Mouse (Mus musculus) limb, embryonic 15.5 days (tissue): ENCODE measurements around the gene Tmem190. TPM values are rescaled to one million over a fixed set of nuclear protein-coding genes. Genes with fewer than 3 reads are reported as not detected.
A peak's percentile ranks its signal among the peaks of the same experiment; 100 is the strongest.

Source experiments
- ATAC-seq: fragments of 200-750 bp; cut with Nextera tagmentation; 2 replicates; pipeline ENCODE4 v1.8.0; 2017; ENCODE audit warnings: low read depth, moderate TSS enrichment; ENCODE audit not compliant: insufficient number of reproducible peaks, low FRiP score, low TSS enrichment
- H3K27ac ChIP-seq: fragments of 300-500 bp; sonication (generic); 2 replicates; pipeline ENCODE4 v1.5.1; 2015; ENCODE audit warnings: moderate library complexity, mild to moderate bottlenecking, inconsistent platforms
- H3K27me3 ChIP-seq: fragments of 300-500 bp; sonication (generic); 2 replicates; pipeline ENCODE4 v1.6.1; 2015; ENCODE audit warnings: inconsistent platforms
- H3K36me3 ChIP-seq: fragments of 300-500 bp; sonication (generic); 2 replicates; pipeline ENCODE4 v1.6.1; 2015; ENCODE audit warnings: inconsistent platforms
- H3K4me1 ChIP-seq: fragments of 300-500 bp; sonication (generic); 2 replicates; pipeline ENCODE4 v1.6.1; 2015; ENCODE audit warnings: inconsistent platforms
- H3K4me2 ChIP-seq: fragments of 300-500 bp; sonication (generic); 2 replicates; pipeline ENCODE4 v1.6.1; 2015; ENCODE audit warnings: mild to moderate bottlenecking, inconsistent platforms
- H3K4me3 ChIP-seq: fragments of 300-500 bp; sonication (generic); 2 replicates; pipeline ENCODE4 v1.5.1; 2015; ENCODE audit warnings: mild to moderate bottlenecking, inconsistent platforms
- H3K9ac ChIP-seq: fragments of 300-500 bp; sonication (generic); 2 replicates; pipeline ENCODE4 v1.6.1; 2015; ENCODE audit warnings: inconsistent platforms
- H3K9me3 ChIP-seq: fragments of 300-500 bp; sonication (generic); 2 replicates; pipeline ENCODE4 v1.6.1; 2016; ENCODE audit warnings: inconsistent platforms
- WGBS: fragments of 180-500 bp; shearing (Covaris S2); methylation state at CpG from one replicate; pipeline ENCODE4 v1.1.7; 2015; 5-methylcytosine and 5-hydroxymethylcytosine counted together
- polyA plus RNA-seq: library from polyadenylated mRNA; unstranded; fragments of >200 nt; fragmentation: Nextera tagmentation; extraction: Ambion mirVana; gene quantifications from 2 replicates; pipeline ENCODE4 v1.2.1, GENCODE M21; 2015

Tmem190 gene
- polyA plus RNA-seq, result 0.38 and 0.68 TPM in 2 replicates

- H3K27me3 ChIP-seq, result peaks cover 32% of the 10 kb centered on the region
- no peak within 1 kb of the TSS for H3K4me3 ChIP-seq
- WGBS, result 70% methylated on average over 2 of the region's 2 CpGs
- H3K9ac ChIP-seq, result no peak within 1 kb of the TSS
- H3K4me1 ChIP-seq, result peaks cover 11% of the 10 kb centered on the region; the same call in 1 of the 2 replicates
- no peak for ATAC-seq
- H3K36me3 ChIP-seq, result peaks cover 6% of the 10 kb centered on the region; the same call in 1 of the 2 replicates
- no peaks in the 10 kb centered on the region for H3K9me3 ChIP-seq
- H3K27ac ChIP-seq, result no peak within 1 kb of the TSS
- no peak within 1 kb of the TSS for H3K4me2 ChIP-seq
These were observed at the start of gene Tmem190, which contains the start of gene Il11 for GRCm38 (mm10) chr7:4782759-4783158. Tmem190 (plus strand) TSS chr7:4782937. Il11 (minus strand) TSS chr7:4782859.

- no peak overlapping the region for H3K4me3 ChIP-seq
- H3K27ac ChIP-seq, result no peak overlapping the region
- no peak overlapping the region for H3K4me2 ChIP-seq
- H3K4me1 ChIP-seq, result no peaks in the 10 kb centered on the region
- WGBS, result 68% methylated on average over 6 of the region's 6 CpGs
- no peaks in the 10 kb centered on the region for H3K36me3 ChIP-seq
- ATAC-seq, result no peak
- no peaks in the 10 kb centered on the region for H3K9me3 ChIP-seq
- no peak overlapping the region for H3K9ac ChIP-seq
- no peaks in the 10 kb centered on the region for H3K27me3 ChIP-seq
These were observed 49.8 kb upstream of the Tmem190 start for GRCm38 (mm10) chr7:4732968-4733392.

GRCm38 (mm10) chr7:4739041-4739543 is 43.6 kb upstream of the Tmem190 start:
- H3K9ac ChIP-seq, result no peak overlapping the region
- WGBS, result 51% methylated on average over 10 of the region's 10 CpGs

GRCm38 (mm10) chr7:4739544-4740275 is 43.0 kb upstream of the Tmem190 start, which contains the start of gene Kmt5c:
Kmt5c (plus strand) TSS chr7:4740115.
- Histone ChIP-seq H3K4me3 (peak within 1 kb of the TSS; percentile 76), H3K27me3 (no peaks in the 10 kb centered on the region), H3K9ac (peak within 1 kb of the TSS; percentile 88), H3K4me2 (peak within 1 kb of the TSS; percentile 76), H3K27ac (peak within 1 kb of the TSS; percentile 93), H3K36me3 (peaks cover 25% of the 10 kb centered on the region), H3K9me3 (no peaks in the 10 kb centered on the region), H3K4me1 (peaks cover 28% of the 10 kb centered on the region)
- WGBS, result under 1% methylated on average over 40 of the region's 44 CpGs
- peak; percentile 99 for ATAC-seq

More at GRCm38 (mm10) chr7:4739041-4739543, 43.6 kb upstream of the Tmem190 start:
- Histone ChIP-seq H3K9me3 (no peaks in the 10 kb centered on the region), H3K4me3 (peak overlapping the region; percentile 40), H3K4me2 (peak overlapping the region; percentile 55), H3K27ac (peak overlapping the region; percentile 87), H3K36me3 (peaks cover 20% of the 10 kb centered on the region), H3K4me1 (peaks cover 28% of the 10 kb centered on the region), H3K27me3 (no peaks in the 10 kb centered on the region)
- ATAC-seq, result no peak

GRCm38 (mm10) chr7:4740309-4740727 is 42.4 kb upstream of the Tmem190 start:
- no peak; the same call in 1 of the 2 replicates for ATAC-seq
- WGBS, result under 1% methylated on average over 14 of the region's 14 CpGs
- Histone ChIP-seq H3K36me3 (peaks cover 25% of the 10 kb centered on the region), H3K9ac (peak overlapping the region; percentile 88), H3K4me2 (peak overlapping the region; percentile 76), H3K9me3 (no peaks in the 10 kb centered on the region), H3K27ac (peak overlapping the region; percentile 93), H3K4me1 (peaks cover 28% of the 10 kb centered on the region), H3K27me3 (no peaks in the 10 kb centered on the region), H3K4me3 (peak overlapping the region; percentile 76)

- Histone ChIP-seq H3K36me3 (peaks cover 33% of the 10 kb centered on the region), H3K9me3 (no peaks in the 10 kb centered on the region), H3K27ac (peak overlapping the region; percentile 93), H3K4me1 (peaks cover 28% of the 10 kb centered on the region), H3K9ac (peak overlapping the region; percentile 88), H3K27me3 (no peaks in the 10 kb centered on the region), H3K4me3 (peak overlapping the region; percentile 76), H3K4me2 (peak overlapping the region; percentile 76)
- 8% methylated on average over 4 of the region's 4 CpGs for WGBS
- no peak for ATAC-seq
These were observed 41.6 kb upstream of the Tmem190 start for GRCm38 (mm10) chr7:4741151-4741550.

GRCm38 (mm10) chr7:4741672-4742481 is 40.9 kb upstream of the Tmem190 start:
- Histone ChIP-seq H3K4me2 (peak overlapping the region; percentile 76; the same call in 1 of the 2 replicates), H3K4me1 (peaks cover 28% of the 10 kb centered on the region), H3K27ac (no peak overlapping the region; the same call in 1 of the 2 replicates), H3K36me3 (peaks cover 41% of the 10 kb centered on the region), H3K4me3 (peak overlapping the region; percentile 76; the same call in 1 of the 2 replicates), H3K9ac (peak overlapping the region; percentile 88; the same call in 1 of the 2 replicates), H3K27me3 (no peaks in the 10 kb centered on the region), H3K9me3 (no peaks in the 10 kb centered on the region)
- ATAC-seq, result no peak
- 80% methylated on average over 21 of the region's 21 CpGs for WGBS

GRCm38 (mm10) chr7:4742482-4742819 is 40.3 kb upstream of the Tmem190 start:
- WGBS, result 87% methylated on average over 6 of the region's 6 CpGs

GRCm38 (mm10) chr7:4743354-4743753 is 39.4 kb upstream of the Tmem190 start:
- Histone ChIP-seq H3K9ac (no peak overlapping the region), H3K4me1 (peaks cover 28% of the 10 kb centered on the region), H3K4me3 (no peak overlapping the region), H3K4me2 (no peak overlapping the region), H3K36me3 (peaks cover 42% of the 10 kb centered on the region), H3K27me3 (no peaks in the 10 kb centered on the region), H3K9me3 (no peaks in the 10 kb centered on the region), H3K27ac (no peak overlapping the region)
- ATAC-seq, result no peak
- 71% methylated on average over 2 of the region's 2 CpGs for WGBS

More at GRCm38 (mm10) chr7:4742482-4742819, 40.3 kb upstream of the Tmem190 start:
- H3K9me3 ChIP-seq, result no peaks in the 10 kb centered on the region
- ATAC-seq, result no peak
- H3K4me2 ChIP-seq, result no peak overlapping the region
- no peaks in the 10 kb centered on the region for H3K27me3 ChIP-seq
- H3K36me3 ChIP-seq, result peaks cover 42% of the 10 kb centered on the region
- peaks cover 28% of the 10 kb centered on the region for H3K4me1 ChIP-seq
- no peak overlapping the region for H3K4me3 ChIP-seq
- H3K27ac ChIP-seq, result no peak overlapping the region
- H3K9ac ChIP-seq, result no peak overlapping the region

- no peak overlapping the region for H3K4me2 ChIP-seq
- WGBS, result 96% methylated on average over 6 of the region's 6 CpGs
- no peaks in the 10 kb centered on the region for H3K9me3 ChIP-seq
- ATAC-seq, result no peak
- no peaks in the 10 kb centered on the region for H3K27me3 ChIP-seq
- H3K4me1 ChIP-seq, result peaks cover 22% of the 10 kb centered on the region
- no peak overlapping the region for H3K27ac ChIP-seq
- peaks cover 42% of the 10 kb centered on the region for H3K36me3 ChIP-seq
- no peak overlapping the region for H3K9ac ChIP-seq
- no peak overlapping the region for H3K4me3 ChIP-seq
These were observed 37.9 kb upstream of the Tmem190 start for GRCm38 (mm10) chr7:4744886-4745285.

- Histone ChIP-seq H3K27ac (no peak overlapping the region), H3K36me3 (peaks cover 42% of the 10 kb centered on the region)
- 87% methylated on average over 22 of the region's 22 CpGs for WGBS
These were observed 36.3 kb upstream of the Tmem190 start for GRCm38 (mm10) chr7:4746326-4746980.

More at GRCm38 (mm10) chr7:4746326-4746980, 36.3 kb upstream of the Tmem190 start:
- Histone ChIP-seq H3K4me2 (no peak overlapping the region), H3K27me3 (no peaks in the 10 kb centered on the region), H3K9ac (no peak overlapping the region), H3K4me3 (no peak overlapping the region), H3K9me3 (no peaks in the 10 kb centered on the region), H3K4me1 (peaks cover 13% of the 10 kb centered on the region)
- ATAC-seq, result no peak; the same call in 1 of the 2 replicates
